Mouse (Mus musculus) hematopoietic multipotent progenitor cell, adult 10-12 weeks (in vitro differentiated cells): ENCODE results near the gene Eml6. TPM values are rescaled to one million over a fixed set of nuclear protein-coding genes. Genes with fewer than 3 reads are reported as not detected.

Experiments used
- polyA plus RNA-seq: library from polyadenylated mRNA; stranded (reverse); fragments of >175 nt; gene quantifications from 2 replicates; pipeline ENCODE4 v1.2.3, GENCODE M21; 2012; ENCODE audit warnings: low replicate concordance

Eml6 gene
- polyA plus RNA-seq: 0.31 and 0.36 TPM in 2 replicates

GRCm38 (mm10) chr11:30025835-30026472 lies at the start of gene Eml6:
Gene Eml6, minus strand, starts transcription at chr11:30026033.

GRCm38 (mm10) chr11:29825271-29825718 lies 200.5 kb downstream of the Eml6 start, which contains the start of gene 4931440F15Rik:
Gene 4931440F15Rik, minus strand, starts transcription at chr11:29825668.

Other genes starting within 250 kb of the Eml6 start
- gene 4931440F15Rik, start 200.4 kb downstream of the Eml6 start, polyA plus RNA-seq: 0.03 and 0.05 TPM in 2 replicates
- 13.8 and 29.4 TPM in 2 replicates for gene Sptbn1, start 242.1 kb upstream of the Eml6 start, polyA plus RNA-seq